Mouse (Mus musculus) olfactory bulb, adult 2 months (tissue): Measurements from ENCODE around the gene Ube2a.

ENCODE experiments used
- CTCF ChIP-seq: fragments of 200-500 bp; IDR thresholded peaks from 2 replicates; pipeline ENCODE4 v1.5.1; 2012; ENCODE audit warnings: low read depth, mild to moderate bottlenecking, low read length, moderate library complexity; ENCODE audit not compliant: insufficient read depth
- POLR2A ChIP-seq: fragments of 200-500 bp; IDR thresholded peaks from 2 replicates; pipeline ENCODE4 v1.6.1; 2012; ENCODE audit warnings: mild to moderate bottlenecking, low read depth, low read length, moderate library complexity; ENCODE audit not compliant: insufficient read depth

DNA sequence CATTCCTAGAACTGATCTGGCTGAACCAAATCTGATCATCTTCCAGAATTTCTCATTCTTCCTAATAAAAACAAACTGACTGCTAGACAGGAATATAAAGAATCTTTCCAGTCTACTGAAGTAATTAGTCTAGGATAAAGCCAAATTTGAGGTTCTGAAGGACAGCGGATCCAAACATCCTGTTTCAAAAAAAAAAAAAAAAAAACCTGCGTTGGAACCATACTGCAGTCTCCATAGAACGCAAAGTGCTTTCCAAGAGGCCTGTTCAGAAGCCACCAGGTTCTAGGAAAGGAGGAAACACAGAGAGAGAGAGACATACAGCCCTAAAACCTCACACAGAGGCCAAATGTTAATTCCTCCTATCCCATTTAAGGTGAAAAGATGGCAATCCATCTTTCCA, 28.0 kb downstream of the Ube2a start:
- no peak for TF ChIP-seq CTCF
- no peak for TF ChIP-seq POLR2A
